8 mouse cellular contexts compared by ENCODE assay signal in genomic region chr2:26902467-26903220, GRCm38 (mm10). TPM values are rescaled to one million over a fixed set of nuclear protein-coding genes. Genes with fewer than 3 reads are reported as not detected.
DNase-seq lines count a peak whose midpoint lies in the region; ATAC-seq and TF ChIP-seq lines count a peak whose summit lies in the region.

Gene Surf6, minus strand, starts transcription at chr2:26902879.

- peak; percentile 95 for DNase-seq in G1E (ENCODE audit: low spot score)
- peak; percentile 93 to 96 for DNase-seq in cerebellum, adult 18-20 months
- DNase-seq in heart, postnatal 36 days = peak; percentile 91 to 92
- DNase-seq in layer of hippocampus, adult 2 months (ENCODE audit: low spot score in 2 of 2) = peak; percentile 95 to 97
- DNase-seq in lung, embryonic 14.5 days = peak; percentile 98
- DNase-seq in thymus, adult 2 months = peak; percentile 96

- H3K27me3 ChIP-seq in G1E (ENCODE audit: insufficient read depth, low read length) = no peaks in the 10 kb centered on the region
- H3K27me3 ChIP-seq in forebrain, embryonic 16.5 days (replicated peaks; ENCODE audit: control insufficient read depth, insufficient read depth, low read length) = no peaks in the 10 kb centered on the region
- no peaks in the 10 kb centered on the region for H3K27me3 ChIP-seq in lung, embryonic 14.5 days (ENCODE audit: insufficient read depth, low read length)
- H3K27me3 ChIP-seq in thymus, adult 2 months (ENCODE audit: control insufficient read depth, insufficient read depth, low read length) = no peaks in the 10 kb centered on the region

- peaks cover 63% of the 10 kb centered on the region for H3K4me1 ChIP-seq in G1E (ENCODE audit: insufficient read depth, low read depth, low read length)
- H3K4me1 ChIP-seq in forebrain, embryonic 16.5 days (replicated peaks; ENCODE audit: control insufficient read depth, insufficient read depth, low read length) = peaks cover 23% of the 10 kb centered on the region
- H3K4me1 ChIP-seq in lung, embryonic 14.5 days (ENCODE audit: insufficient read depth) = peaks cover 10% of the 10 kb centered on the region; the same call in 1 of the 2 replicates
- peaks cover 4% of the 10 kb centered on the region for H3K4me1 ChIP-seq in olfactory bulb, adult 2 months (ENCODE audit: control insufficient read depth, insufficient read depth, low read length)
- peaks cover 14% of the 10 kb centered on the region for H3K4me1 ChIP-seq in thymus, adult 2 months (replicated peaks; ENCODE audit: control insufficient read depth, insufficient read depth, low read length)

- peaks cover 83% of the 10 kb centered on the region for H3K36me3 ChIP-seq in G1E (replicated peaks)
- H3K36me3 ChIP-seq in forebrain, embryonic 16.5 days (ENCODE audit: control insufficient read depth, insufficient read depth) = peaks cover 26% of the 10 kb centered on the region
- H3K36me3 ChIP-seq in lung, embryonic 14.5 days (ENCODE audit: insufficient read depth) = peaks cover 62% of the 10 kb centered on the region
- H3K36me3 ChIP-seq in thymus, adult 2 months (ENCODE audit: control insufficient read depth, insufficient read depth, low read length) = peaks cover 22% of the 10 kb centered on the region

- peak; percentile 90 for ATAC-seq in G1E (ENCODE audit: extremely low read depth, insufficient number of reproducible peaks, low FRiP score, poor library complexity, severe bottlenecking)
- peak; percentile 98 for ATAC-seq in forebrain, embryonic 16.5 days
- peak; percentile 94 for ATAC-seq in lung, embryonic 14.5 days (ENCODE audit: insufficient read depth)

- peak within 1 kb of the TSS; percentile 89 for H3K27ac ChIP-seq in forebrain, embryonic 16.5 days (ENCODE audit: low read length)
- peak within 1 kb of the TSS; percentile 92 for H3K27ac ChIP-seq in layer of hippocampus, adult 2 months
- peak within 1 kb of the TSS; percentile 86 for H3K27ac ChIP-seq in lung, embryonic 14.5 days (ENCODE audit: low read depth)
- peak within 1 kb of the TSS; percentile 82 for H3K27ac ChIP-seq in olfactory bulb, adult 2 months (ENCODE audit: insufficient read depth, low read depth, low read length)
- H3K27ac ChIP-seq in thymus, adult 2 months (ENCODE audit: control insufficient read depth, insufficient read depth, low read length) = peak within 1 kb of the TSS; percentile 70

- no peaks in the 10 kb centered on the region for H3K9me3 ChIP-seq in G1E (replicated peaks)
- no peaks in the 10 kb centered on the region for H3K9me3 ChIP-seq in forebrain, embryonic 16.5 days (ENCODE audit: control insufficient read depth, low read length)
- no peaks in the 10 kb centered on the region for H3K9me3 ChIP-seq in lung, embryonic 14.5 days (ENCODE audit: low read depth, low read length)

- no peak for TF ChIP-seq CTCF in G1E (IDR thresholded peaks at IDR 0.05; ENCODE audit: low read depth, low read length)
- no peak for TF ChIP-seq CTCF in layer of hippocampus, adult 2 months (conservative IDR thresholded peaks at IDR 0.05)
- no peak for TF ChIP-seq CTCF in lung, embryonic 14.5 days (IDR thresholded peaks at IDR 0.05; ENCODE audit: low read depth)
- TF ChIP-seq CTCF in olfactory bulb, adult 2 months (IDR thresholded peaks at IDR 0.05; ENCODE audit: insufficient read depth, low read depth, low read length) = no peak
- TF ChIP-seq CTCF in thymus, adult 2 months (IDR thresholded peaks at IDR 0.05; ENCODE audit: borderline replicate concordance, control insufficient read depth, extremely low read depth, insufficient read depth, low read length, poor library complexity) = no peak

- under 1% methylated on average over 41 of the region's 41 CpGs for WGBS in forebrain, embryonic 16.5 days
- WGBS in lung, embryonic 14.5 days = under 1% methylated on average over 41 of the region's 41 CpGs
- WGBS in olfactory bulb, adult 2 months = under 1% methylated on average over 41 of the region's 41 CpGs
- under 1% methylated on average over 41 of the region's 41 CpGs for WGBS in thymus, adult 2 months

- intact Hi-C loops in heart, postnatal 36 days (cut with DNase I) = loop anchor here (2.0 to 10.0 kb wide), 4 partner anchors 62 to 1400 kb away; partner anchors contain the start of genes Brd3os, C8g, Fbxw5 and Rexo4

- H3K4me2 ChIP-seq in forebrain, embryonic 16.5 days (ENCODE audit: low read length) = peak within 1 kb of the TSS; percentile 84
- H3K4me2 ChIP-seq in lung, embryonic 14.5 days = peak within 1 kb of the TSS; percentile 91

- peak within 1 kb of the TSS; percentile 86 for H3K4me3 ChIP-seq in G1E (ENCODE audit: low read depth, low read length)
- H3K4me3 ChIP-seq in forebrain, embryonic 16.5 days (replicated peaks; ENCODE audit: low read length) = peak within 1 kb of the TSS; percentile 84
- H3K4me3 ChIP-seq in layer of hippocampus, adult 2 months = peak within 1 kb of the TSS; percentile 90
- peak within 1 kb of the TSS; percentile 85 for H3K4me3 ChIP-seq in lung, embryonic 14.5 days (ENCODE audit: low read depth, low read length)
- H3K4me3 ChIP-seq in olfactory bulb, adult 2 months (ENCODE audit: insufficient read depth, low read depth, low read length) = peak within 1 kb of the TSS; percentile 90
- H3K4me3 ChIP-seq in thymus, adult 2 months (ENCODE audit: control insufficient read depth, insufficient read depth, low read length) = peak within 1 kb of the TSS; percentile 92

- peak; percentile 38; the same call in 1 of the 2 replicates for TF ChIP-seq POLR2A in olfactory bulb, adult 2 months (IDR thresholded peaks at IDR 0.05; ENCODE audit: insufficient read depth, low read depth, low read length)
- TF ChIP-seq POLR2A in thymus, adult 2 months (IDR thresholded peaks at IDR 0.05; ENCODE audit: control insufficient read depth, extremely low read depth, insufficient read depth, low read length, poor library complexity) = peak; percentile 71

- peak within 1 kb of the TSS; percentile 70 for H3K9ac ChIP-seq in forebrain, embryonic 16.5 days (replicated peaks; ENCODE audit: low read depth, low read length)
- peak within 1 kb of the TSS; percentile 83 for H3K9ac ChIP-seq in lung, embryonic 14.5 days

RNA-seq across cellular contexts. Expression of gene Surf6, which starts in this region (rescaled TPM):
- 20.7 and 37.9 TPM in 2 replicates for total RNA-seq in G1E (2014; fragmentation: Nextera tagmentation)
- 33.9 and 34.8 TPM in 2 replicates for total RNA-seq in G1E (2017)
- polyA plus RNA-seq in G1E (2012) = 48.0 and 52.5 TPM in 2 replicates
- polyA plus RNA-seq in forebrain, embryonic 16.5 days (2015; fragmentation: Nextera tagmentation; extraction: Ambion mirVana) = 29.1 and 32.1 TPM in 2 replicates
- total RNA-seq in heart, postnatal 36 days (2021) = 10 to 100 TPM; 11.7 to 12.8 TPM
- 10 to 100 TPM; 24.3 to 27.6 TPM for total RNA-seq in layer of hippocampus, adult 2 months (2021)
- polyA plus RNA-seq in lung, embryonic 14.5 days (2014; fragmentation: Nextera tagmentation; extraction: Ambion mirVana) = 12.5 and 15.5 TPM in 2 replicates
- polyA plus RNA-seq in olfactory bulb, adult 2 months (2012; ENCODE audit: insufficient read depth, insufficient read length, low replicate concordance, missing spikeins) = not detected in 2 replicates
- polyA plus RNA-seq in thymus, adult 2 months (2012; rRNA removed) = 20.8 and 23.1 TPM in 2 replicates

Comparison
In these comparisons a context has a peak if more than half of its experiments do, and no peak if none do; other contexts are left out.
1. Peak in every context shown above with its lines: DNase-seq, ATAC-seq, H3K4me3 ChIP-seq and H3K27ac ChIP-seq.